Mouse (Mus musculus) heart, adult 9 months (tissue): ENCODE measurements around the gene Kif16b.

Experiments
- DNase-seq, 2 experiments: peaks; one replicate each; pipeline ENCODE4 v3.0.0; 2022; ENCODE audit warnings: low spot score in 2 of 2

Kif16b gene

DNA sequence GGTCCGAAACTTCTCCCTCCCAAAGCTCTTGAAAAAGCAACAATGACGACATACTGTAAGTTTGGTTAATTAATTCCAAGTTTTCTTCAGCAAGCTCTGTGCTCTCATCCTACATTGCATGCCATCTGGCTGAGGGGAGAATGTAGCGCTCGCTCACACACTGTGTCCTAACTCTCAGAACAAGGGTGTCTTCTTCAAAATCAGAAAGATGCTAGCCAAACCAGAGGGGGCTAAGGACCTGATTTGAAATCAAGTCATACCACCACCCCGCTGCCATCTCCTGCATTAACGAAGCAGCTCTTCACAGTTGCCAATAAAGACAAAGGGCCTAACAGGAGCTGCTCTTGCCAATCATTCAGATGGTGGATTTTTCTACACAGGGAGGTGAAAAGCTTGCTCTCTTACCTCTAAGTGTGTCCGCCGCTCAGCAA lies 253.3 kb downstream of the Kif16b start:
- no peak for DNase-seq

- DNase-seq, result no peak
These were observed 254.5 kb downstream of the Kif16b start for GRCm38 (mm10) chr2:142646863-142647262.

DNA sequence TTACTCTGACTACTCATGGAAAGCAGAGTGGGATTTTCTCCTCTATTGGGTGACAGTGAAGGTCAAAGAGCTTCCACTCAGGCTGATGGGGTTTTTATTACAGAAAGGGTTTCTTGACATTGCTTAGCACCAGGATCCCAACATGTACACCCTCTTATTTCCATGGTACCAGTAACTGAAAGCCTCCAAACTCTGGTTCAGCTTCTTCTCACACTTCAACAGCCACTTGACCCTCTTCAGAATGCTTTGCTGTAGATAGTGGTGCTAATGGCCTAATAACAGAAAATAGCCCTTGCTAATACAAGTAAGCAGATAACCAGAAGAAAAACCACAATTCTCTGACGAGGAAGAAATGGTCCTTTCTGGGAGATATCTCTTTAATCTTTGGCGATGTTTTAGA lies 259.6 kb downstream of the Kif16b start:
- DNase-seq, result peak; percentile 4 to 19

DNA sequence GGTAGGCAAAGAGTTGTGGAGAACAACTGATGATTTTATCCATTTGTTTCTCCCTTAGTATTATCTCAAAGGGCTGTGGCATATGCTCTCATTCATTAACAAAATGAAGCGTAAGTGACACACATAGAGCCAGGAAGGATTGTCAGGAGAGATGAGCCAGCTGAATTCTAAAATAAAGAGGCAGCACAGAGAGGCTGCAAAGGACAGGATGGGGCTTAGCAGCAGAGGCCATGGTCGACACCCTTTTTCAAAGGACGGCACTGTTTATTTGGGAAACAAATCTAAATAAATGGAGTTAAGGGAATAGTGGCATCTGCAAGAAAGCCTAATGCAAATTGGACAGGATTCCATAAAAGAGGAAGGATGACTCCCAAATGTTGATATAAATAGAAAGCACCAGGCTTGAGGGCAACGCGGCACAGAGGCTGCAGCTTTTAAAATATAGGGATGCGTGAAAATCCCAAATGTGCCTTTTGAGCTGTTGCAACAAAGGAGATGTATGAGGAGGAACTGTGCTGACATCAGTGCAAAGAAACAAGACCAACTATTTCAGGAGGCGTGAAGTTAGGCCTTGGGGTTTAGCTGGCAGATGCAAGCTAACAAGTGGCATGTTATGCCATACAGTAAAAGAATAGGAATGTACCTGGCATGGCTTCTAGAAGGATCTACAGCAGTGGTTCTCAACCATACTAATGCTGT lies 265.6 kb downstream of the Kif16b start:
- DNase-seq, result no peak

DNA sequence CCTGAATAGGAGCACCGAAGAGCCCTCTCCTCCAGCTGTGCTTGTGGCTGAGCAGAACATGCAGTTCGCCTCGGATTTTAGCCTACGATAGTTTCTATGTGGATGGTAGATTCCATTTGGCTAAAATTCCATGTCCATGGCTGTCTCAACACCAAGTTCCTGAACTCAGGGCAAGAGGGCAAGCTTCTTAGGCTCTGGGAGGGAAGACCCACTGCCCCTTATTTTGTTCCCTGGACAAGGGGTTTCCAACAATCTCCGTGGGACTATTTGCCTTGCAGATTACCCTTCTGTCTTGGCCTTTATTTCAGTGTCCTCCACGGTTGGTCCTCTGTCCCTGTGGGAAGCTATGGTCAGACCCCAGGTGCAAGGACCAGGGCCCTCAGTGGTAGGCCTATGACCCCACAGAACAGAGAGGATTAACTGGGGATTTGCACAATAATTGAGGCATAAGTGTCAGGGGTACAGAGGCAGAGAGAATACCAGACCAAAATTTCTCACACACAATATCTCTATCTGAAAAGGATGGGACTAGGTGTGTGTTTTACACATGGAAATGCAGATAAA lies 267.3 kb downstream of the Kif16b start:
- no peak for DNase-seq

DNA sequence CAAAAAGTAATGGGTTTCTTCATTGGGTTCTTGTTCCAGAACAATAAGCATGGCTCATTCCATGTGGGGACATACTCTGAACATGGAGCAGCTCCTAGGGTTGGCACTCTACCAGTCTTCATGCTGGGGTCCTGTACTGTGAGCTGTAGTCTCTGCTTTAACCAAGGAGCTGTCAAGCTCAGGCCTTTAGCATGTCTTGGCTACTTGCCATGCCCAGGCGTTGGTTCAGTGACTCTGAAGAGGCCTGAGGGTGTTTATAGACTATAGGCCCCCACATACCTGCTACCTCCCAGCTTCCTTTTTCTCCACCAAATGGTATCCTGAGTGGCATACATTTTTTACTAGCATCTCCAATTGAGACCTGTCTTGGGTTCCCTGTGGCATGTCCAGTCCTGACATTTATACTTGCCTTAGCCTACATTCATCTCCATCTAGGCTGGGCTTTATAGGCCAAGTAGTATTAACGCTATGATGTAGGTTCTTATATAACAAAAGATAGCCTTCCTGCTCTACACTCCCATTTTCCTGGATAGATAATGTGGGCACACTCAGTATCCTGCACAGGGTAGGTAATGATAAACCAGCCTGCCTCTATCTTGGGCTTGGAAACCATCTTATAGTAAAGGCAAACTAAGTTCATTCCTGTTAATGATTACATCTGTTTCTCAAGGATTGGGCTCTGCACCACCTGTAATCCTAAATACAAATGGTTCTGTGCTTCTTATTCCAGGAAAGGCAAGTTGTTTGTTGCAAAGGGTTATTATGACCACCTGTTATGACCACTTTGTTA lies 271.6 kb downstream of the Kif16b start:
- no peak for DNase-seq

- DNase-seq, result no peak
These were observed 275.6 kb downstream of the Kif16b start for GRCm38 (mm10) chr2:142625756-142626155.

DNA sequence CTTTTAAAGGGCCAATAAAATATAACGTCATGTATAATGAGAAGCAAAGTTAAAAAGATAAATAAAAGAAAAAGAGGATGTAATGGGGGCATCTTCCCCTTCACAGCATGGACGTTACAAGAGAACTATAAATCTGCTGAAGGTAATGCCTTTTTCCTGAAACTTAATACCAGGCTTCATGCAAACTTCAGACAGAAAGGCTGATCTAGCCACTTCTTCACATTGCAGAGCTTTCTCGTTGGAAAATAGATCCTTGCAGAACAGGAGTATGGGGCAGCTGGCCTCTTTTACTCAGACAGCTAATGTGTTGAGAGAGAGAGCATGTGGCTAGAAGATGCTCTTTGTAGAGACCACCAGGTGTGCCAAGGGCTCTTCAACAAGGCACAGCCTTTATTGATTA lies 276.2 kb downstream of the Kif16b start:
- no peak for DNase-seq

DNA sequence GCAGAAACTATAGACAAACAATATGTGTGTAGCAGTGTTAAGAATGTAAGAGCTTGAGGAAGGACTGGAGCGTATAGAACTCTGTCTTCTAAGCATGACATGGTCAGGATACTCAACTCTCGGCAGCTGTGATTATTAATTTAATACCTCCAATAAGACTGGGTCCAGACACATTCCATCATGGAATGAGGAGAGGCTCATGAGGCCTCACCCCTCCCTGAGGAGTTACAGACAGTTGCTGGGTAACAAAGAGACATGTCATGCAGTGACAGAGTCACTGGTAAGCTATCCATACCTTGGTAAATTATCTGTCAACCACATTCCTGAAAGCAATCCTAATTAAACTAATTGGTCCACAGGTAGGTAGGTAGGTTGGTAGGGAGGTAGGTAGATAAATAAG lies 277.1 kb downstream of the Kif16b start:
- DNase-seq, result no peak

DNA sequence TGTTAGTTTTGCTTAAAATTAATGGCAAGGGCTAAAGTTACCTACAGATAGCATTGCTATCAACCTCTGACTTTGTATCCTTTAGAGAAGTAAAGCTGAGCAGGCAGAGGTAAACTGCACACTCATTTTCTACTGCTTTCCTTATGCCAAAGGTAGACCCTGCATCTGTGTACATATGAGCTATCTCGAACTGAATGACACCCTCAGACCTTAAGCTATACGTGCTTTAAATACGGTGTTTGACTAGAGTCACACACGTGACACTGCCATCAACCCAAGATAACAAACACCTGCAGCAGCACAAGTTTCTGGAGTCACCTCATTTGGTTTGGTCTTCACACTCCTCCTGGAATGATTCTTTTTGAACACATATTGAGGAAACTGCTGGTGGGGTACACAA lies 280.2 kb downstream of the Kif16b start:
- DNase-seq, result no peak

DNA sequence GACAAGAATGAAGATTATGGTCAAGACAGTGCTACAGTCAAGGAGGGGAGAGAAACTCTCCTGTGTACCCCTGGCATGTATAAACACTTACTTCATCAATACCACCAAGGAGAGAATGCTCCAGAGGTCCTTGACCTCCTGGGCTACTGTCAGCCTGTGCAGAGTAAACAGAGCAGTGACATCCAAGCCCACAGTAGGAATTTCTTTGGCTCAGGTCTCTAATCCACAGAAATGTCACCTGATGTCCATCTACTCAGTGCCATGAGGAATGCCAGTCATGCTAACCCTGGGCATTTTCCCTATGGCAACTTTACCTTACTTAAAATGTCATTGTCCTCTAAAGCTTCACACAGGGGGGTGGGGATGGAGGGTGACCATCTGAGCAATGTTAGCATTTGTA lies 281.4 kb downstream of the Kif16b start:
- DNase-seq, result no peak

- no peak for DNase-seq
These were observed 286.8 kb downstream of the Kif16b start for GRCm38 (mm10) chr2:142614535-142614934.

DNA sequence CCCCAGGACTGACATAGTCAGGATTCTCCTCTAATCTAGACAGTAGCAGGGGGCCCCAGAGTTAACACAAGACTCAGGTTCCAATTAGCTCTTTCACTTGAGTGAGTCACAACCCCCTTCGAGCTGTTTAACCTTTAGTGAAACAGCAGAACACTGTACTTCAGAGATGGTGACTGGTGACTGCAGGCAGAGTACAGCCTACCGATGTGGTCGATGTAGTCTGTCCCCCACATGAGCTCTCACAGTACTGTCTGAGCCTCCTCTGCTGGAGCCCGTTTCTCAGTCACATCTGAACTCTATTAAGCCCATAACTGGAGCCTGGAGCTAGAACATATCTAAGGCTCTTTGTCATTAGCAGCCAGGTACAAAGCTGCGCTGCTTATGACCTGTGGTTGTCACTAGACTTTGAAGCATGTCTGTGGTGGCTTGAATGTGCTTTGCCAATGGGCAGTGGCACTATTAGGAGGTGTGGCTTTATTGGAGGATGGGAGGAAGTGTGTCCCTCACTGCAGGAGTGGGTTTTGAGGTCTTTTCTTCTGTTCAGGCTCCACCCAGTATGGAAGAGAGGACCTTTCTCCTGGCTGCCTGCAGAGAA lies 288.9 kb downstream of the Kif16b start:
- no peak for DNase-seq

- DNase-seq, result peak; percentile 2 to 16
These were observed 290.2 kb downstream of the Kif16b start for GRCm38 (mm10) chr2:142611113-142611512.

DNA sequence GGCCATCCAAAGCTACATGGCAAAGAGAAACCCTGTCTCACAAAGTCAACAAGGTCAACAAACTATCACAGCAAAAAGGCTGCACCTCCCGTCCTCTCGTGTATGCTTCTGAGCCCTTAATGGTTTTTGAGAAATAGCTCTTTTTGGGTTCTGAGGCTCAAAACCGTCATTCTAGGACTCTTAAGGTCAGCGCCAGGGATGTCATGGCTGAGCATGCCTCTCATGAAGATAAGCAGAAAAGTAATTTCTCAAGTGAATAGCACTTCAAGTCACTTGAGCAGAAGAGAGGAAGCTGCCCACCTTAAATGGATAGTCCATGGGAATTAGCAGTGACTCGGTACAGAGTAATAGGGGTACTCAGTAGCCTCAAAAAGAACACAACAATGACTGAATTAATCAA lies 291.1 kb downstream of the Kif16b start:
- DNase-seq, result no peak

DNA sequence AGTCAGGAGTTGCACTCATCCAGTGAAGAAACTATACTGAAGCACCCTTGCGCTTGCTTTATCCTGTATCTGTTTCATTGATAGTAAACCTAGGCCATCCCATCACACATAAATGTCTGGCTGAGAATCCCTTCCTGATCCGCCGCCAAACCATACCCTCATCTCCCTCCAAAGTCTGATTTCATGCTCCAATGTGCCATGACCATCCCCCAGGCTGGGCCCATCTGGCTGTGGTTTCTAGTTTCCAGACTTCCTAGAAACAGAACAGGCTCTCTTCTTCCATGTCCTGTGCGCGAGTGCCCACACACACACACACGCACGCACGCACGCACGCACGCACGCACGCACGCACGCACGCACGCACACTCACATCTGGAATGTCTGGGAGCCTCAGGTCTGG lies 292.6 kb downstream of the Kif16b start:
- DNase-seq, result no peak

DNA sequence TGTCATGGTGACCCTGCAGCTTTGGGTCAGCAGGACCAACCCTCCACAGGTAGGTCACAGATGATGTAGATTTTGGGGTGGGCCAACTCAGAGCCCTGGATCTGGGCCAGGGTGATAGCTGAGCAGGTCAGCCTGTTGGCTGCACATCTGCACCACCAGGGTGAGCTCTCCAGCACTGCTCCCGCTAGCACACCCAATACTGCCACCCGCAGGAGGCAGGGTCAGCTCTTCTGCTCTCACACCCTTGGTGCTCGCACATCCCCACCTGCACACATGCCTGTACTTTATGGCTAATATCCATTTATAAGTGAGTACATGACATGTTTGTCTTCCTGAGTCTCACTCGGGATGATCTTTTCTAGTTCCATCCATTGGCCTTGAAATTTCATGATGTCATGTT lies 296.6 kb downstream of the Kif16b start:
- no peak for DNase-seq

DNA sequence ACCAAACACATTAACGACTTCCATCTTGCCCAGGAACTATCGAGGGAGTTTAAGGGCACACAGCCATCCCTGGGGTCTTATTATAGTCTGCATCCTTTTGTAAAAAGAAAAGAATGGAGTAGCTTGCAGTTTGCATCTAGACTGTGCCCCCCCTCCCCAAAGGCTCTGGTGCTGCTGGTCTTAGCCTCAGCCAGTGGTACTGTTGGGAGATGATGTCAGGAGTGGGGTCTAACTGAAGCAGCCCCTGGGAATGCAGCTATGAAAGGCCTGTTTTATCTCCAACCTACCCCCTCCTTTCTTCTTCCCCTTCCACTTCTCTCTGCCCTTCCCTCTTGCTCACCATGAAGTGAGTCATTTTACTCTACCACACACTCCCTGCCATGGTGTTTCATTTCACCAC lies 298.1 kb downstream of the Kif16b start:
- no peak for DNase-seq

GRCm38 (mm10) chr2:142599235-142599634 lies 302.1 kb downstream of the Kif16b start:
- no peak for DNase-seq

DNA sequence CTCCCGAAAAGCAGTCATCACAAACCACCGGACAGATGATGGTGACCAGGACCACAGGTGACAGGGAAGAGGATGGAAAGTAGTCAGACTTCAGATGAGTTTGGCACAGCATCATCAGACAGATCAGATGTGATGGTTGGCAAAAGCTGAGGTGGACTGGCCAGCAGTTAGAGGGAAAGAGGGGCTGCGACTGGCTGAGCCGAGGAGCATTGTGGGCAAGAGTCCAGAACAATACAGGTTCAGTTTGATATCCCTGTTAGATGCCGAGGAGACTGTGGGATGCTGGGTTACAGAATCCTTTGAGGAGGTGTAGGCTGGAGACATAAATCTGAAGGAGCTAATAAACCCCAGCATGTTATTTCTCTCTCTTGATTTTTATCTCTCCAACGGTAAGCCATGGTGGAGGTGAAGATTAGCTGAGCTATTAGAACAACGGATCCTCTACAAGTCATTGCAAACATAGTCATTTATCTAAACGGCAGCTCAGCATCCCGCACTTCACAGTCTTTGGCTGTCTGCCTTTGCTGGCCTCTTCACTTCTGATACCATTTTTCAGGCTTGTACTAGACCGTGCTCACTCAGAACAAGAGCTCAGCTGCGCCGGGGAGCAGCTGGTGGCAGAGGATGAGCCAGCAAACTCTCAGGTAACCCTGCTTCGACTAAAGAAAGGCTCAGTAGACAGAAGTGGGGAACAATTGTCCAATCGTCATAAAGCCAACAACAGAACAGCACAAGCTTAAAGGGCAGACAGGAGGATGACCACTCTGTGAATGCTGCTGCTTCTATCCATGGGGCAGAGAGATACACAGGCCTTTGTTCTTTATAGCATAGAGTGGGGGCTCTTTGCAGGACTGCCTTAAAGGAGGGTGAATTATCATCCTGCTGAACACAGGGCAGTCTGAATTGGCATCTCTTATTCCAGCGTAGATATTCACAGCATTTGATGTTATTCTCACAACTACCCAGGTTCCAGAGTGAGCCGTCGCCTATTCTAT lies 304.9 kb downstream of the Kif16b start:
- no peak for DNase-seq

GRCm38 (mm10) chr2:142590938-142591337 lies 310.4 kb downstream of the Kif16b start:
- no peak for DNase-seq
